Mouse (Mus musculus): ENCODE results near the gene Tgfb2. TPM values are rescaled to one million over a fixed set of nuclear protein-coding genes. Genes with fewer than 3 reads are reported as not detected.

Tgfb2 gene
- polyA plus RNA-seq, 1 experiment from 2014 or later: 20.1 TPM

DNA sequence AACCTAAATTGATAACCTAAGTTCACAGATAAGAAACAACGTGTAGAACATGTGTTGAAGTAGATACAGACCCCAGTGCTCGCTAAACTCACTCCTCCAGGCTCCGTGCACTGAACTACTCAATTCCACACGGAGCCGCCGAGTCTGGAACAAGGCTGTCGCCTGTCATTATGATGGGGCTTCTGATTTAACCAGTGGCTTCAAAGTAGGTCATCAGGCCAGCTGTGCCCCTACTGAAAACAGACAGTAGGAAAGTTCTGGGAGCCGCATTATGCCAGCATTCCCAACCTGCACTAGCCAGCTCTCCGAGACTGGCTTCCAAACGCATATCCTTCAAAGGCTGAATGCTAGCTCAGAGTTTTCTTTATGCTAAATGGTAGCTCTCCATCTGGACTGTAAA is 42.8 kb downstream of the Tgfb2 start:
- no peak for ATAC-seq
- no peaks in the 10 kb centered on the region for H3K9me3 ChIP-seq (replicated peaks; ENCODE audit: control insufficient read depth, low read length, poor library complexity, severe bottlenecking)
- H3K4me1 ChIP-seq (ENCODE audit: control insufficient read depth, insufficient read depth, low read length): no peaks in the 10 kb centered on the region
- H3K4me2 ChIP-seq (ENCODE audit: low read length): no peak overlapping the region
- no peak overlapping the region for H3K27ac ChIP-seq (ENCODE audit: low read length)
- 82% methylated on average over 10 of the region's 10 CpGs for WGBS
- H3K4me3 ChIP-seq (ENCODE audit: low read depth, low read length): no peak overlapping the region
- H3K36me3 ChIP-seq (ENCODE audit: control insufficient read depth, insufficient read depth, low read length): no peaks in the 10 kb centered on the region
- H3K9ac ChIP-seq (ENCODE audit: low read depth, low read length): no peak overlapping the region
- no peaks in the 10 kb centered on the region for H3K27me3 ChIP-seq (ENCODE audit: control insufficient read depth, insufficient read depth, low read depth, low read length)

GRCm38 (mm10) chr1:186661206-186661921 is 44.4 kb downstream of the Tgfb2 start:
- ATAC-seq: no peak
- H3K36me3 ChIP-seq (ENCODE audit: control insufficient read depth, insufficient read depth, low read length): no peaks in the 10 kb centered on the region
- H3K4me3 ChIP-seq (ENCODE audit: low read depth, low read length): no peak overlapping the region
- H3K27me3 ChIP-seq (ENCODE audit: control insufficient read depth, insufficient read depth, low read depth, low read length): no peaks in the 10 kb centered on the region
- H3K9ac ChIP-seq (ENCODE audit: low read depth, low read length): no peak overlapping the region
- no peak overlapping the region for H3K4me2 ChIP-seq (ENCODE audit: low read length)
- WGBS: 80% methylated on average over 15 of the region's 15 CpGs
- no peak overlapping the region for H3K27ac ChIP-seq (ENCODE audit: low read length)
- no peaks in the 10 kb centered on the region for H3K4me1 ChIP-seq (ENCODE audit: control insufficient read depth, insufficient read depth, low read length)
- no peaks in the 10 kb centered on the region for H3K9me3 ChIP-seq (replicated peaks; ENCODE audit: control insufficient read depth, low read length, poor library complexity, severe bottlenecking)

GRCm38 (mm10) chr1:186658783-186659182 is 47.0 kb downstream of the Tgfb2 start:
- no peaks in the 10 kb centered on the region for H3K27me3 ChIP-seq (ENCODE audit: control insufficient read depth, insufficient read depth, low read depth, low read length)
- no peaks in the 10 kb centered on the region for H3K36me3 ChIP-seq (ENCODE audit: control insufficient read depth, insufficient read depth, low read length)
- no peaks in the 10 kb centered on the region for H3K9me3 ChIP-seq (replicated peaks; ENCODE audit: control insufficient read depth, low read length, poor library complexity, severe bottlenecking)
- H3K27ac ChIP-seq (ENCODE audit: low read length): no peak overlapping the region
- no peak overlapping the region for H3K4me3 ChIP-seq (ENCODE audit: low read depth, low read length)
- WGBS: 62% methylated on average over 11 of the region's 11 CpGs
- no peak; the same call in 1 of the 2 replicates for ATAC-seq
- no peaks in the 10 kb centered on the region for H3K4me1 ChIP-seq (ENCODE audit: control insufficient read depth, insufficient read depth, low read length)
- H3K9ac ChIP-seq (ENCODE audit: low read depth, low read length): no peak overlapping the region
- H3K4me2 ChIP-seq (ENCODE audit: low read length): no peak overlapping the region

GRCm38 (mm10) chr1:186657559-186658219 is 48.1 kb downstream of the Tgfb2 start:
- Histone ChIP-seq H3K4me1 (ENCODE audit: control insufficient read depth, insufficient read depth, low read length) (no peaks in the 10 kb centered on the region), H3K36me3 (ENCODE audit: control insufficient read depth, insufficient read depth, low read length) (no peaks in the 10 kb centered on the region), H3K9me3 (replicated peaks; ENCODE audit: control insufficient read depth, low read length, poor library complexity, severe bottlenecking) (no peaks in the 10 kb centered on the region), H3K9ac (ENCODE audit: low read depth, low read length) (no peak overlapping the region), H3K4me2 (ENCODE audit: low read length) (no peak overlapping the region), H3K27ac (ENCODE audit: low read length) (no peak overlapping the region), H3K4me3 (ENCODE audit: low read depth, low read length) (no peak overlapping the region), H3K27me3 (ENCODE audit: control insufficient read depth, insufficient read depth, low read depth, low read length) (no peaks in the 10 kb centered on the region)
- no peak for ATAC-seq
- 90% methylated on average over 16 of the region's 16 CpGs for WGBS

- Histone ChIP-seq H3K36me3 (ENCODE audit: control insufficient read depth, insufficient read depth, low read length) (no peaks in the 10 kb centered on the region), H3K4me2 (ENCODE audit: low read length) (no peak overlapping the region), H3K9me3 (replicated peaks; ENCODE audit: control insufficient read depth, low read length, poor library complexity, severe bottlenecking) (no peaks in the 10 kb centered on the region), H3K4me1 (ENCODE audit: control insufficient read depth, insufficient read depth, low read length) (no peaks in the 10 kb centered on the region), H3K9ac (ENCODE audit: low read depth, low read length) (no peak overlapping the region), H3K4me3 (ENCODE audit: low read depth, low read length) (no peak overlapping the region), H3K27me3 (ENCODE audit: control insufficient read depth, insufficient read depth, low read depth, low read length) (no peaks in the 10 kb centered on the region), H3K27ac (ENCODE audit: low read length) (no peak overlapping the region)
- no peak for ATAC-seq
- 92% methylated on average over 5 of the region's 5 CpGs for WGBS
Observed at GRCm38 (mm10) chr1:186656732-186657329, 49.0 kb downstream of the Tgfb2 start.

GRCm38 (mm10) chr1:186656201-186656600 is 49.6 kb downstream of the Tgfb2 start:
- Histone ChIP-seq H3K4me2 (ENCODE audit: low read length) (no peak overlapping the region), H3K9me3 (replicated peaks; ENCODE audit: control insufficient read depth, low read length, poor library complexity, severe bottlenecking) (no peaks in the 10 kb centered on the region), H3K9ac (ENCODE audit: low read depth, low read length) (no peak overlapping the region), H3K27me3 (ENCODE audit: control insufficient read depth, insufficient read depth, low read depth, low read length) (no peaks in the 10 kb centered on the region), H3K4me1 (ENCODE audit: control insufficient read depth, insufficient read depth, low read length) (no peaks in the 10 kb centered on the region), H3K36me3 (ENCODE audit: control insufficient read depth, insufficient read depth, low read length) (no peaks in the 10 kb centered on the region), H3K4me3 (ENCODE audit: low read depth, low read length) (no peak overlapping the region), H3K27ac (ENCODE audit: low read length) (no peak overlapping the region)
- no peak for ATAC-seq
- 95% methylated on average over 1 of the region's 1 CpGs for WGBS

- Histone ChIP-seq H3K9ac (ENCODE audit: low read depth, low read length) (no peak overlapping the region), H3K4me3 (ENCODE audit: low read depth, low read length) (no peak overlapping the region), H3K27me3 (ENCODE audit: control insufficient read depth, insufficient read depth, low read depth, low read length) (no peaks in the 10 kb centered on the region), H3K4me1 (ENCODE audit: control insufficient read depth, insufficient read depth, low read length) (no peaks in the 10 kb centered on the region), H3K4me2 (ENCODE audit: low read length) (no peak overlapping the region), H3K27ac (ENCODE audit: low read length) (no peak overlapping the region), H3K36me3 (ENCODE audit: control insufficient read depth, insufficient read depth, low read length) (no peaks in the 10 kb centered on the region), H3K9me3 (replicated peaks; ENCODE audit: control insufficient read depth, low read length, poor library complexity, severe bottlenecking) (no peaks in the 10 kb centered on the region)
- peak; percentile 76 for ATAC-seq
- WGBS: 35% methylated on average over 4 of the region's 4 CpGs
Observed at GRCm38 (mm10) chr1:186655096-186655495, 50.7 kb downstream of the Tgfb2 start.

GRCm38 (mm10) chr1:186652208-186652607 is 53.6 kb downstream of the Tgfb2 start:
- Histone ChIP-seq H3K4me3 (ENCODE audit: low read depth, low read length) (no peak overlapping the region), H3K27ac (ENCODE audit: low read length) (no peak overlapping the region), H3K9me3 (replicated peaks; ENCODE audit: control insufficient read depth, low read length, poor library complexity, severe bottlenecking) (no peaks in the 10 kb centered on the region), H3K9ac (ENCODE audit: low read depth, low read length) (no peak overlapping the region), H3K36me3 (ENCODE audit: control insufficient read depth, insufficient read depth, low read length) (no peaks in the 10 kb centered on the region), H3K4me2 (ENCODE audit: low read length) (no peak overlapping the region), H3K4me1 (ENCODE audit: control insufficient read depth, insufficient read depth, low read length) (no peaks in the 10 kb centered on the region), H3K27me3 (ENCODE audit: control insufficient read depth, insufficient read depth, low read depth, low read length) (no peaks in the 10 kb centered on the region)
- no peak for ATAC-seq
- 81% methylated on average over 8 of the region's 8 CpGs for WGBS

DNA sequence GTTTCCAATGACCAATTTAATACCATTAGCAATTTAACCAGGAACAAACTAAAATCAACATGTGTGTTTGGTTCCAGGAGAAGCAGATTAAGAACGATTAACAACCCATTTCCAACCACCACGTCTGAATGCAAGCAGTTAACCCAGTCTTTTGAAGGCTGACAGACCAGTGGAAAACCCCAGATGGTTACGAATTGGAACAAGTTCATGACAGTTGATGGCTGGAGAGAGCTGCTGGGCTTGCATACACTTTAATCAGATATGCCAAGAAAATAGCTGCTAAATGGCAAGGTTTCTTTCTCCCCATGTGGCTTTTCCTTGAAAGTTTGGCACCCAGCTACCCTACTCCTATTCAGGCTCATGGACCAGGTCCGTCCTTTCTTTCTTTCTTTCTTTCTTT is 55.8 kb downstream of the Tgfb2 start:
- ATAC-seq: no peak
- Histone ChIP-seq H3K4me3 (ENCODE audit: low read depth, low read length) (no peak overlapping the region), H3K4me1 (ENCODE audit: control insufficient read depth, insufficient read depth, low read length) (no peaks in the 10 kb centered on the region), H3K27me3 (ENCODE audit: control insufficient read depth, insufficient read depth, low read depth, low read length) (no peaks in the 10 kb centered on the region), H3K36me3 (ENCODE audit: control insufficient read depth, insufficient read depth, low read length) (no peaks in the 10 kb centered on the region), H3K4me2 (ENCODE audit: low read length) (no peak overlapping the region), H3K9ac (ENCODE audit: low read depth, low read length) (no peak overlapping the region), H3K9me3 (replicated peaks; ENCODE audit: control insufficient read depth, low read length, poor library complexity, severe bottlenecking) (no peaks in the 10 kb centered on the region), H3K27ac (ENCODE audit: low read length) (no peak overlapping the region)
- 80% methylated on average over 4 of the region's 4 CpGs for WGBS
